Mouse (Mus musculus) bone marrow, adult 2 months (tissue): ENCODE data around the gene Rcbtb2.

ENCODE experiments used
- CTCF ChIP-seq: fragments of 200-500 bp; IDR thresholded peaks from 2 replicates; pipeline ENCODE4 v1.5.1; 2011; ENCODE audit warnings: low read length, control low read depth; ENCODE audit not compliant: control insufficient read depth, insufficient read depth
- POLR2A ChIP-seq: fragments of 200-500 bp; IDR thresholded peaks from 2 replicates; pipeline ENCODE4 v1.6.1; 2011; ENCODE audit warnings: low read depth, mild to moderate bottlenecking, control low read depth, low read length, borderline replicate concordance; ENCODE audit not compliant: control insufficient read depth

- no peak for TF ChIP-seq POLR2A
- no peak for TF ChIP-seq CTCF
These were observed 134.5 kb downstream of the Rcbtb2 start for GRCm38 (mm10) chr14:73257348-73257747.
